Mouse (Mus musculus): ENCODE results near the gene Sync. TPM values are rescaled to one million over a fixed set of nuclear protein-coding genes. Genes with fewer than 3 reads are reported as not detected.

Sync gene
- total RNA-seq, 1 experiment: 2.1 TPM

DNA sequence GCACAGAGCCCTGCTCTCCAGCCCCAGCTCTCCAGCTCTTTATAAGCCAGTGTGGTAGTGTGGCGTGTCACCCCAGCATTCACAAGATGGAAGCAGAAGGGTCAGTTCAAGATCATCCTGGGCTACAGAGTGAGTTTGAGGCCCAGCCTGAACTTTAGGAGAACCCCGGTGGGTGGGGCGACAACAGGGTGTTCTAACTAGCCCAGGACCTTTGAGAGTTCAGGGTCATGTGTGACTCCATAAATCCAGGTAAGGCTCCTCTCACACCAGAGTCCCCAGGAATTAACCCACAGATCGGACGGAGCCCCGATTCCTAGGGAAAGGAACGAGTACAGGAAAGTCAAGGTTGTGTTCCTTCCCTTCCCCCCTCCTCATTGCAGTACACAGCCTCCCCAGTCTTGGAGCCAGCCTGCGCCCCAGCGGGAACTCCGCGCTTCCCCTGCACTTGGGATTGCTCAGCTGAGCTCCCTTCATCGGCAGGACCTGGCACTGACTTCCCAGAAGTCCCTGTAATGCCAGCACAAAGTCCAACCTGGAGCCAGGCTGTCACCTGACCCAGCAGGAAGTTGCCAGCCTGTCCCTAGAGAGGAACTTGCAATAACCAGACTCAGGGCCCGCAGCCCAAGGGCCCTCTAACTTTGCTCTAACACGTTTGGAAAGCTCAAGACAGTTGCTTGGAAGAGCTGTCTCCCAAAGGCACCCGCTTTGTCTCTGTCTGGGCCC lies 36.5 kb upstream of the Sync start:
- H3K4me1 ChIP-seq (ENCODE audit: control insufficient read depth in 2 of 2, insufficient read depth in 2 of 2, low read length in 2 of 2, poor library complexity in 1 of 2): peaks cover 9 to 33% of the 10 kb centered on the region in 2 experiments
- no peak overlapping the region for H3K9ac ChIP-seq (ENCODE audit: insufficient read depth, low read depth, low read length, poor library complexity, severe bottlenecking)
- no peaks in the 10 kb centered on the region for H3K9me3 ChIP-seq (ENCODE audit: control insufficient read depth, insufficient read depth, low read depth, low read length)
- H3K4me3 ChIP-seq (ENCODE audit: insufficient read depth in 1 of 2, low read depth in 1 of 2, low read length in 2 of 2, poor library complexity in 1 of 2, severe bottlenecking in 1 of 2): peak overlapping the region in 1 of 2 experiments; percentile 5; a peak in 1 of 4 replicates
- DNase-seq (ENCODE audit: low read depth, low spot score): no peak
- no peaks in the 10 kb centered on the region for H3K36me3 ChIP-seq (ENCODE audit: control insufficient read depth, insufficient read depth, low read length, poor library complexity, severe bottlenecking)
- in situ Hi-C loops (cut with MboI; ENCODE audit: low sequenced_read_pairs in 2 of 2, unreplicated experiment in 2 of 2): no loop called here
- no peak for TF ChIP-seq CHD2 (IDR thresholded peaks at IDR 0.05; ENCODE audit: low read depth, low read length)
- no peak for TF ChIP-seq HCFC1 (IDR thresholded peaks at IDR 0.05; ENCODE audit: borderline replicate concordance, insufficient read depth, low read length)
- no peak for TF ChIP-seq ZNF384 (IDR thresholded peaks at IDR 0.05; ENCODE audit: low read depth, low read length)
- TF ChIP-seq MAFK (IDR thresholded peaks at IDR 0.05; ENCODE audit: insufficient read depth, low read depth, low read length): no peak
- no peak for TF ChIP-seq ZC3H11A (IDR thresholded peaks at IDR 0.05; ENCODE audit: borderline replicate concordance, low read depth, low read length)
- no peak overlapping the region for H3K27ac ChIP-seq (ENCODE audit: insufficient read depth, low read depth, low read length, poor library complexity, severe bottlenecking)

DNA sequence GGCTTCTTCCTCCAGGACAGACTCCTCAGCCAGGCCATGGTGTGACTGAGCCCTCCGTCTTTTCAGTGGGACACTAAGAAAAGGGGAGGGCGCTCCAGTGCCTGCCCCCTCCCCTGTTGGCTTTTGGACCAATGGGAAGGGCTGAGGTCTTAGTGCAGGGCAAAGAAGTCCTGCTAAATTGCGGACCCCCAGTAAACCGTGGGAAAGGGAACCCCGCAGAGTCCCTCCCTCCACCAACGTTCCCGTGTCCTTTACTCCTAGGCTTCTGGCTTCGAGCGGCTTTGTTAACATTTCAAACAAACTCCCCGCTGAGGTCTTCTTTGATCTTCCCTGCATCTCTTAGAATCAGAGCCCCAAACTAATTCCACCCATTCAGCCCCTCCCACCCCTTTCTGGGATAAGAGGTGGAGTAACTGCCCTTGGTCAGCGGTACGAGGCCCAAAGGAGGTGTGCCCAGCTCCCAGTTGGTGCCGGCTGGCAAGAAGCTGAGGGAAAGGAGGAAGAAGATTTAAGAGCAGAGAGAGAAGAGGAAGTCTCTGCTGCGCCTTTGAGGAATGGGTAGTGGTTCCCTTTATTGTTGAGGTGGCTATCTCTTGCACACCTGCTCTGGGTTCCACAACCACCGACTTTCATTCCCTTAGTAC lies 35.8 kb upstream of the Sync start:
- peak overlapping the region in 1 of 2 experiments; percentile 5; a peak in 2 of 4 replicates for H3K4me3 ChIP-seq (ENCODE audit: insufficient read depth in 1 of 2, low read depth in 1 of 2, low read length in 2 of 2, poor library complexity in 1 of 2, severe bottlenecking in 1 of 2)
- no peaks in the 10 kb centered on the region for H3K9me3 ChIP-seq (ENCODE audit: control insufficient read depth, insufficient read depth, low read depth, low read length)
- TF ChIP-seq MAFK (IDR thresholded peaks at IDR 0.05; ENCODE audit: insufficient read depth, low read depth, low read length) (no peak), ZNF384 (IDR thresholded peaks at IDR 0.05; ENCODE audit: low read depth, low read length) (no peak), HCFC1 (IDR thresholded peaks at IDR 0.05; ENCODE audit: borderline replicate concordance, insufficient read depth, low read length) (no peak), CHD2 (IDR thresholded peaks at IDR 0.05; ENCODE audit: low read depth, low read length) (no peak), ZC3H11A (IDR thresholded peaks at IDR 0.05; ENCODE audit: borderline replicate concordance, low read depth, low read length) (no peak)
- H3K36me3 ChIP-seq (ENCODE audit: control insufficient read depth, insufficient read depth, low read length, poor library complexity, severe bottlenecking): no peaks in the 10 kb centered on the region
- peaks cover 9 to 33% of the 10 kb centered on the region in 2 experiments for H3K4me1 ChIP-seq (ENCODE audit: control insufficient read depth in 2 of 2, insufficient read depth in 2 of 2, low read length in 2 of 2, poor library complexity in 1 of 2)
- in situ Hi-C loops (cut with MboI; ENCODE audit: low sequenced_read_pairs in 2 of 2, unreplicated experiment in 2 of 2): no loop called here
- H3K27ac ChIP-seq (ENCODE audit: insufficient read depth, low read depth, low read length, poor library complexity, severe bottlenecking): no peak overlapping the region
- peak; percentile 92 for DNase-seq (ENCODE audit: low read depth, low spot score)
- H3K9ac ChIP-seq (ENCODE audit: insufficient read depth, low read depth, low read length, poor library complexity, severe bottlenecking): no peak overlapping the region

DNA sequence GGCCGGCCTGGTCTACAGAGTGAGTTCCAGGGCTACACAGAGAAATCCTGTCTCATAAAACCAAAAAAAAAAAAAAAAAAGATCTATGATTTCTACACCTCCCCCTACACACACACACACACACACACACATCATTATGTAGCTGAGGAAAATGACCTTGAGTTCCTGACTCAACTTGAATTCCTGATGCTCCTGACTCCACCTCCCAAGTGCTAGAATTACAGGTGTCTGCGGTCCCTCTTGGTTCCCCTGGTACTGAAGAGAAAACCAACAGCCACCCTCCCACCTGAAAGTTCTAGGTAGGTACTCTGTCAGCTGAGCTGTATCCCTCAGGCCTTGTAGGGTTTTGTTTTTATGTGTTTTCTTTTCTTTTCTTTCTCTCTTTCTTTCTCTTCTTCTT lies 34.9 kb upstream of the Sync start:
- DNase-seq (ENCODE audit: low read depth, low spot score): no peak
- TF ChIP-seq MAFK (IDR thresholded peaks at IDR 0.05; ENCODE audit: insufficient read depth, low read depth, low read length) (no peak), CHD2 (IDR thresholded peaks at IDR 0.05; ENCODE audit: low read depth, low read length) (no peak), ZNF384 (IDR thresholded peaks at IDR 0.05; ENCODE audit: low read depth, low read length) (peak; percentile 55; the same call in 1 of the 2 replicates)
- H3K4me1 ChIP-seq (ENCODE audit: control insufficient read depth in 2 of 2, insufficient read depth in 2 of 2, low read length in 2 of 2, poor library complexity in 1 of 2): peaks cover 7 to 29% of the 10 kb centered on the region in 2 experiments

DNA sequence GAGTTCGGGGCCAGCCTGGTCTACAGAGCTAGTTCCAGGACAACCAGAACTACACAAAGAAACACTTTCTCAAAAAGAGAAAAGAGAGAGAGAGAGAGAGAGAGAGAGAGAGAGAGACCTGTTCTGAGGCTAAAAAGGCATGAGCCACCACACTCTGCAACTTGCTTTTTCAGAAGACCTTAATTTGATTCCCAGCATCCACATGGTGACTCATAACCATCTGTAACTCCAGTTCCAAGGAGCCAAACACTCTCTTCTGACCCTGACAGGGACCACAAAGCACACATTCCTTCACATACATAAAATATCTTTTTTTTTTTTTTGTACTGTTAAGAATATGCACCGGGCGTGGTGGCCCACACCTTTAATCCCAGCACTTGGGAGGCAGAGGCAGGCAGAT lies 32.8 kb upstream of the Sync start:
- no peaks in the 10 kb centered on the region for H3K36me3 ChIP-seq (ENCODE audit: control insufficient read depth, insufficient read depth, low read length, poor library complexity, severe bottlenecking)
- no peak overlapping the region for H3K9ac ChIP-seq (ENCODE audit: insufficient read depth, low read depth, low read length, poor library complexity, severe bottlenecking)
- in situ Hi-C loops (cut with MboI; ENCODE audit: low sequenced_read_pairs in 2 of 2, unreplicated experiment in 2 of 2): no loop called here
- no peak for DNase-seq (ENCODE audit: low read depth, low spot score)
- H3K9me3 ChIP-seq (ENCODE audit: control insufficient read depth, insufficient read depth, low read depth, low read length): no peaks in the 10 kb centered on the region
- H3K4me1 ChIP-seq (ENCODE audit: control insufficient read depth in 2 of 2, insufficient read depth in 2 of 2, low read length in 2 of 2, poor library complexity in 1 of 2): peaks cover 2 to 23% of the 10 kb centered on the region in 2 experiments; a peak in 3 of 4 replicates
- TF ChIP-seq CHD2 (IDR thresholded peaks at IDR 0.05; ENCODE audit: low read depth, low read length) (no peak), HCFC1 (IDR thresholded peaks at IDR 0.05; ENCODE audit: borderline replicate concordance, insufficient read depth, low read length) (no peak), ZNF384 (IDR thresholded peaks at IDR 0.05; ENCODE audit: low read depth, low read length) (no peak), ZC3H11A (IDR thresholded peaks at IDR 0.05; ENCODE audit: borderline replicate concordance, low read depth, low read length) (no peak), MAFK (IDR thresholded peaks at IDR 0.05; ENCODE audit: insufficient read depth, low read depth, low read length) (no peak)
- H3K4me3 ChIP-seq (ENCODE audit: insufficient read depth in 1 of 2, low read depth in 1 of 2, low read length in 2 of 2, poor library complexity in 1 of 2, severe bottlenecking in 1 of 2): no peak overlapping the region
- H3K27ac ChIP-seq (ENCODE audit: insufficient read depth, low read depth, low read length, poor library complexity, severe bottlenecking): no peak overlapping the region

More for the DNA sequence above, 34.9 kb upstream of the Sync start:
- no peak overlapping the region for H3K9ac ChIP-seq (ENCODE audit: insufficient read depth, low read depth, low read length, poor library complexity, severe bottlenecking)
- no peaks in the 10 kb centered on the region for H3K36me3 ChIP-seq (ENCODE audit: control insufficient read depth, insufficient read depth, low read length, poor library complexity, severe bottlenecking)
- in situ Hi-C loops (cut with MboI; ENCODE audit: low sequenced_read_pairs in 2 of 2, unreplicated experiment in 2 of 2): no loop called here
- H3K4me3 ChIP-seq (ENCODE audit: insufficient read depth in 1 of 2, low read depth in 1 of 2, low read length in 2 of 2, poor library complexity in 1 of 2, severe bottlenecking in 1 of 2): no peak overlapping the region
- H3K9me3 ChIP-seq (ENCODE audit: control insufficient read depth, insufficient read depth, low read depth, low read length): no peaks in the 10 kb centered on the region
- H3K27ac ChIP-seq (ENCODE audit: insufficient read depth, low read depth, low read length, poor library complexity, severe bottlenecking): no peak overlapping the region
